Mouse (Mus musculus) T-cell, adult 2 months (primary cell): Measurements from ENCODE around the gene Trpt1.

Experiments
- DNase-seq: peaks from one replicate; pipeline ENCODE4 v3.0.0; 2022; ENCODE audit warnings: low spot score

Trpt1 gene

GRCm38 (mm10) chr19:7044279-7044678 is 48.3 kb downstream of the Trpt1 start:
- DNase-seq: no peak

GRCm38 (mm10) chr19:7044706-7045105 is 48.8 kb downstream of the Trpt1 start:
- DNase-seq: no peak
